Mouse (Mus musculus): ENCODE measurements around the gene Gm26602.
"Not testable (repeated sequence)": the region's sequence is repeated elsewhere in the genome, so short reads cannot be mapped to it uniquely, and the experiment has no call there.

The Gm26602 gene

GRCm38 (mm10) chr10:79958140-79958816 is 47.6 kb downstream of the Gm26602 start:
- peak; percentile 75 for DNase-seq (ENCODE audit: low read depth, low spot score)

- DNase-seq (ENCODE audit: low read depth, low spot score): not testable (repeated sequence)
Observed at GRCm38 (mm10) chr10:79959412-79959811, 48.8 kb downstream of the Gm26602 start.

GRCm38 (mm10) chr10:79959847-79960601 is 49.4 kb downstream of the Gm26602 start, which contains the start of gene Wdr18:
Gene Wdr18 (plus strand): TSS chr10:79960152.
- peak; percentile 100 for DNase-seq (ENCODE audit: low read depth, low spot score)
